Mouse (Mus musculus) neural tube, embryonic 15.5 days (tissue): Measurements from ENCODE around the gene Acan. TPM values are rescaled to one million over a fixed set of nuclear protein-coding genes. Genes with fewer than 3 reads are reported as not detected.
A peak's percentile ranks its signal among the peaks of the same experiment; 100 is the strongest.

Experiments
- ATAC-seq: fragments of 200-750 bp; cut with Nextera tagmentation; 2 replicates; pipeline ENCODE4 v1.8.0; 2017; ENCODE audit warnings: mild to moderate bottlenecking, moderate TSS enrichment, moderate library complexity; ENCODE audit not compliant: low FRiP score
- H3K27ac ChIP-seq: fragments of 300-500 bp; sonication (generic); replicated peaks from 2 replicates; pipeline ENCODE4 v1.5.1; 2015; ENCODE audit warnings: mild to moderate bottlenecking, inconsistent platforms
- H3K27me3 ChIP-seq: fragments of 300-500 bp; sonication (generic); replicated peaks from 2 replicates; pipeline ENCODE4 v1.6.1; 2015; ENCODE audit warnings: inconsistent platforms
- H3K36me3 ChIP-seq: fragments of 300-500 bp; sonication (generic); 2 replicates; pipeline ENCODE4 v1.6.1; 2015; ENCODE audit warnings: inconsistent platforms
- H3K4me1 ChIP-seq: fragments of 300-500 bp; sonication (generic); 2 replicates; pipeline ENCODE4 v1.6.1; 2015; ENCODE audit warnings: inconsistent platforms
- H3K4me2 ChIP-seq: fragments of 300-500 bp; sonication (generic); 2 replicates; pipeline ENCODE4 v1.6.1; 2015; ENCODE audit warnings: inconsistent platforms, mild to moderate bottlenecking, moderate library complexity
- H3K4me3 ChIP-seq: fragments of 300-500 bp; sonication (generic); replicated peaks from 2 replicates; pipeline ENCODE4 v1.5.1; 2015; ENCODE audit warnings: mild to moderate bottlenecking, inconsistent platforms
- H3K9ac ChIP-seq: fragments of 300-500 bp; sonication (generic); replicated peaks from 2 replicates; pipeline ENCODE4 v1.6.1; 2015; ENCODE audit warnings: mild to moderate bottlenecking, inconsistent platforms
- H3K9me3 ChIP-seq: fragments of 300-500 bp; sonication (generic); replicated peaks from 2 replicates; pipeline ENCODE4 v1.6.1; 2016; ENCODE audit warnings: inconsistent platforms
- WGBS: fragments of 180-500 bp; shearing (Covaris S2); methylation state at CpG from one replicate; pipeline ENCODE4 v1.1.7; 2015; ENCODE audit warnings: mixed read lengths; 5-methylcytosine and 5-hydroxymethylcytosine counted together
- polyA plus RNA-seq: library from polyadenylated mRNA; unstranded; fragments of >200 nt; fragmentation: Nextera tagmentation; extraction: Ambion mirVana; gene quantifications from 2 replicates; pipeline ENCODE4 v1.2.1, GENCODE M21; 2015

Gene Acan
- 1.6 and 2.6 TPM in 2 replicates for polyA plus RNA-seq

GRCm38 (mm10) chr7:79053383-79053889, at the start of gene Acan:
TSS of gene Acan (plus strand) at chr7:79053483.
- Histone ChIP-seq H3K9me3 (no peaks in the 10 kb centered on the region), H3K27ac (no peak within 1 kb of the TSS), H3K27me3 (peaks cover 71% of the 10 kb centered on the region), H3K9ac (peak within 1 kb of the TSS; percentile 42), H3K4me3 (peak within 1 kb of the TSS; percentile 44), H3K4me2 (peak within 1 kb of the TSS; percentile 79), H3K4me1 (peaks cover 22% of the 10 kb centered on the region), H3K36me3 (no peaks in the 10 kb centered on the region)
- no peak for ATAC-seq
- under 1% methylated on average over 21 of the region's 23 CpGs for WGBS

- Histone ChIP-seq H3K27me3 (no peaks in the 10 kb centered on the region), H3K4me1 (no peaks in the 10 kb centered on the region), H3K4me3 (no peak overlapping the region), H3K9me3 (no peaks in the 10 kb centered on the region), H3K27ac (no peak overlapping the region), H3K4me2 (no peak overlapping the region), H3K9ac (no peak overlapping the region), H3K36me3 (no peaks in the 10 kb centered on the region)
- no peak for ATAC-seq
- 75% methylated on average over 9 of the region's 9 CpGs for WGBS
Observed at GRCm38 (mm10) chr7:79021293-79021905, 31.9 kb upstream of the Acan start.

GRCm38 (mm10) chr7:79029138-79029537, 24.1 kb upstream of the Acan start:
- no peak for ATAC-seq
- 59% methylated on average over 3 of the region's 3 CpGs for WGBS
- H3K36me3 ChIP-seq: no peaks in the 10 kb centered on the region
- H3K27ac ChIP-seq: no peak overlapping the region
- no peaks in the 10 kb centered on the region for H3K9me3 ChIP-seq
- H3K4me1 ChIP-seq: no peaks in the 10 kb centered on the region
- no peak overlapping the region for H3K9ac ChIP-seq
- no peak overlapping the region for H3K4me3 ChIP-seq
- no peaks in the 10 kb centered on the region for H3K27me3 ChIP-seq
- H3K4me2 ChIP-seq: no peak overlapping the region

GRCm38 (mm10) chr7:79033745-79034144, 19.5 kb upstream of the Acan start:
- no peak overlapping the region for H3K4me2 ChIP-seq
- no peak overlapping the region for H3K9ac ChIP-seq
- no peaks in the 10 kb centered on the region for H3K4me1 ChIP-seq
- H3K9me3 ChIP-seq: no peaks in the 10 kb centered on the region
- no peaks in the 10 kb centered on the region for H3K27me3 ChIP-seq
- H3K4me3 ChIP-seq: no peak overlapping the region
- 86% methylated on average over 2 of the region's 2 CpGs for WGBS
- H3K36me3 ChIP-seq: no peaks in the 10 kb centered on the region
- no peak for ATAC-seq
- H3K27ac ChIP-seq: no peak overlapping the region

GRCm38 (mm10) chr7:79034521-79034920, 18.8 kb upstream of the Acan start:
- no peaks in the 10 kb centered on the region for H3K9me3 ChIP-seq
- no peak overlapping the region for H3K27ac ChIP-seq
- H3K4me2 ChIP-seq: no peak overlapping the region
- no peaks in the 10 kb centered on the region for H3K27me3 ChIP-seq
- ATAC-seq: no peak
- H3K9ac ChIP-seq: no peak overlapping the region
- WGBS: 79% methylated on average over 2 of the region's 2 CpGs
- no peak overlapping the region for H3K4me3 ChIP-seq
- no peaks in the 10 kb centered on the region for H3K4me1 ChIP-seq
- no peaks in the 10 kb centered on the region for H3K36me3 ChIP-seq

- no peak for ATAC-seq
- Histone ChIP-seq H3K4me1 (peaks cover 22% of the 10 kb centered on the region), H3K27me3 (peaks cover 68% of the 10 kb centered on the region), H3K4me2 (peak overlapping the region; percentile 79), H3K4me3 (peak overlapping the region; percentile 44), H3K9ac (no peak overlapping the region), H3K9me3 (no peaks in the 10 kb centered on the region), H3K36me3 (no peaks in the 10 kb centered on the region), H3K27ac (no peak overlapping the region)
- 20% methylated on average over 5 of the region's 5 CpGs for WGBS
Observed at GRCm38 (mm10) chr7:79052081-79052480, 1.2 kb upstream of the Acan start.

- Histone ChIP-seq H3K27ac (no peak overlapping the region), H3K27me3 (peaks cover 71% of the 10 kb centered on the region)
Observed at GRCm38 (mm10) chr7:79052521-79053382, 531 bp upstream of the Acan start.

GRCm38 (mm10) chr7:79054111-79054510, 828 bp downstream of the Acan start:
- Histone ChIP-seq H3K4me1 (peaks cover 22% of the 10 kb centered on the region), H3K27ac (no peak overlapping the region), H3K4me2 (peak overlapping the region; percentile 79), H3K4me3 (peak overlapping the region; percentile 14; the same call in 1 of the 2 replicates), H3K27me3 (peaks cover 67% of the 10 kb centered on the region), H3K36me3 (no peaks in the 10 kb centered on the region), H3K9ac (no peak overlapping the region), H3K9me3 (no peaks in the 10 kb centered on the region)
- WGBS: 8% methylated on average over 13 of the region's 13 CpGs
- no peak for ATAC-seq

More at GRCm38 (mm10) chr7:79052521-79053382, 531 bp upstream of the Acan start:
- no peaks in the 10 kb centered on the region for H3K9me3 ChIP-seq
- H3K4me3 ChIP-seq: peak overlapping the region; percentile 44
- ATAC-seq: peak; percentile 75
- no peaks in the 10 kb centered on the region for H3K36me3 ChIP-seq
- H3K9ac ChIP-seq: peak overlapping the region; percentile 42
- WGBS: under 1% methylated on average over 63 of the region's 66 CpGs
- peak overlapping the region; percentile 79 for H3K4me2 ChIP-seq
- H3K4me1 ChIP-seq: peaks cover 22% of the 10 kb centered on the region

GRCm38 (mm10) chr7:79058546-79058945, 5.3 kb downstream of the Acan start:
- Histone ChIP-seq H3K27ac (no peak overlapping the region), H3K9me3 (no peaks in the 10 kb centered on the region), H3K27me3 (peaks cover 34% of the 10 kb centered on the region), H3K36me3 (no peaks in the 10 kb centered on the region), H3K4me2 (no peak overlapping the region), H3K4me1 (peaks cover 7% of the 10 kb centered on the region), H3K4me3 (no peak overlapping the region), H3K9ac (no peak overlapping the region)
- no peak for ATAC-seq
- 32% methylated on average over 2 of the region's 2 CpGs for WGBS

GRCm38 (mm10) chr7:79067466-79067865, 14.2 kb downstream of the Acan start:
- WGBS: 54% methylated on average over 7 of the region's 7 CpGs
- Histone ChIP-seq H3K27ac (no peak overlapping the region), H3K9me3 (no peaks in the 10 kb centered on the region), H3K9ac (no peak overlapping the region), H3K4me1 (no peaks in the 10 kb centered on the region), H3K4me2 (no peak overlapping the region), H3K27me3 (no peaks in the 10 kb centered on the region), H3K36me3 (no peaks in the 10 kb centered on the region), H3K4me3 (no peak overlapping the region)
- ATAC-seq: no peak

- Histone ChIP-seq H3K27me3 (no peaks in the 10 kb centered on the region), H3K4me2 (no peak overlapping the region), H3K9ac (no peak overlapping the region), H3K4me1 (no peaks in the 10 kb centered on the region), H3K4me3 (no peak overlapping the region), H3K27ac (no peak overlapping the region), H3K36me3 (no peaks in the 10 kb centered on the region), H3K9me3 (no peaks in the 10 kb centered on the region)
- WGBS: 66% methylated on average over 4 of the region's 4 CpGs
- ATAC-seq: no peak
Observed at GRCm38 (mm10) chr7:79068231-79068630, 14.9 kb downstream of the Acan start.

GRCm38 (mm10) chr7:79079212-79079611, 25.9 kb downstream of the Acan start:
- H3K4me3 ChIP-seq: no peak overlapping the region
- no peaks in the 10 kb centered on the region for H3K9me3 ChIP-seq
- 0 out of 2 replicates have a peak, but pooled peaks cover 2% of the 10 kb centered on the region for H3K4me1 ChIP-seq
- H3K27ac ChIP-seq: no peak overlapping the region
- H3K4me2 ChIP-seq: no peak overlapping the region
- no peak overlapping the region for H3K9ac ChIP-seq
- no peak for ATAC-seq
- H3K27me3 ChIP-seq: no peaks in the 10 kb centered on the region
- H3K36me3 ChIP-seq: no peaks in the 10 kb centered on the region
- WGBS: 67% methylated on average over 3 of the region's 3 CpGs
